Mouse (Mus musculus) activated CD4-positive, CD25-positive, alpha-beta regulatory T cell, adult 4 months (primary cell): ENCODE measurements around the gene Fbxo8. TPM values are rescaled to one million over a fixed set of nuclear protein-coding genes. Genes with fewer than 3 reads are reported as not detected.
A peak's percentile ranks its signal among the peaks of the same experiment; 100 is the strongest.

Experiments
- ATAC-seq: one replicate; pipeline ENCODE4 v1.8.0; 2017
- polyA plus RNA-seq, 2 experiments: library from polyadenylated mRNA; unstranded; fragments of 100-300 nt; shearing (Covaris generic); gene quantifications; one replicate each; pipeline ENCODE4 v1.2.1; 2017

Fbxo8 gene
- polyA plus RNA-seq, 2 experiments from 2014 or later: 41.6 to 65.5 TPM

DNA sequence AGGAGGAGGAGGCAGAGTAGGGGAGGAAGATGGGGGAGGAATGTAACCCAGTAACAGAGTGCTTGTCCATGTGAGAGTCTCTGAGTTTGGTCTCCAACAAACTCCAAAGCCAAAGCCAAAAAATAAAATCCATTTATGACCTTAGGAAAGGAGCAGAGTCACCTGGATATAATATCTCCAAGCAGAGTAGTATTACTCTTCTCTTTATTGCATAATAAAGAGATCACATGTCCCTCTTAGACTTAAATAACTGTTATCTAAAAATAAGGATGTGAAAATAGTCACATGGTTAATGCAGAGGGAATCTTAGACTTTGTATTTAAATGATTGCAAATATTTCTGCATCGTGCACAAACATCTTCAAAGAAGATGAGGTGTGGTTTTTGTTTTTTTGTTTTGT is 63.3 kb downstream of the Fbxo8 start:
- no peak for ATAC-seq

- ATAC-seq: peak; percentile 69
These were observed 64.1 kb downstream of the Fbxo8 start for GRCm38 (mm10) chr8:56615005-56615404.

DNA sequence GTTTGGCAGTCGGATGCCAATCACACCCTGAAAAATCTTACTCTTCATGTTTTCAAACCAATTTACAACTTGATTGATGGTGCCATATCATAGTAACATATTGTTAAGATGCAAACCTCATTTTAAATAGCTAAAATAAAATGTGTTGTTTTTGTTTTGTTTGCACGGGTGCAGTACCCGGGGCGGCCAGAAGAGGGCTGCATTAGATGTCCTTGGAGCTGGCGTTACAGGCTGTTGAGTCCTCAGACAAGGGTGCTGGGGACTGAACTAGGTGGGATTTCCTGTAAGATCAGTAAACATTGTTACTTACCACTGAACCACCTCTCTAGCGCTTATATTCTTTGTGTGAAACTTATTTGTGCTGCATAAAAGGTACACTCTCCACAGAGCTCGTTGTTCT is 65.4 kb downstream of the Fbxo8 start:
- ATAC-seq: peak; percentile 63

GRCm38 (mm10) chr8:56617271-56617670 is 66.4 kb downstream of the Fbxo8 start:
- ATAC-seq: no peak

- no peak for ATAC-seq
These were observed 68.2 kb downstream of the Fbxo8 start for GRCm38 (mm10) chr8:56619056-56619455.

GRCm38 (mm10) chr8:56619571-56619970 is 68.7 kb downstream of the Fbxo8 start:
- no peak for ATAC-seq

- no peak for ATAC-seq
These were observed 69.8 kb downstream of the Fbxo8 start for GRCm38 (mm10) chr8:56620691-56621090.

DNA sequence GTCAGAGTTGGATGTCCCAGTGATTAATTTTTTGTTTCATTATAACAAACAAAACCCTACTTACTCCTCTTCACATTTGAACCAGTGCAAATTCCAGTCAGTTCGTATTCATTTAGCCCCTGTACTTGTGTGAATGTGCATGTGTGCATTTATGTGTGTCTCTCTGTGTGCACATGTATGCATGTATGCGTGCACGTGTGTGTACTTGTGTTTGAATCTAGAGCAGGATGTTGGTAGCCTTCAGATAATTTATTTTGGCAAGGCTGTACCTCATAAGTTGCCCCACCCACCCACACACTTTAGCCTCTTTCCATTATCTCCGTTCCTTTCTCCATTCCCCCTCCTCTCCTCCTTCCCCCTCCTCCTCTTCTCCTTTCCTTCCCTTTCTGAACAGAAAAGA is 70.2 kb downstream of the Fbxo8 start:
- no peak for ATAC-seq

DNA sequence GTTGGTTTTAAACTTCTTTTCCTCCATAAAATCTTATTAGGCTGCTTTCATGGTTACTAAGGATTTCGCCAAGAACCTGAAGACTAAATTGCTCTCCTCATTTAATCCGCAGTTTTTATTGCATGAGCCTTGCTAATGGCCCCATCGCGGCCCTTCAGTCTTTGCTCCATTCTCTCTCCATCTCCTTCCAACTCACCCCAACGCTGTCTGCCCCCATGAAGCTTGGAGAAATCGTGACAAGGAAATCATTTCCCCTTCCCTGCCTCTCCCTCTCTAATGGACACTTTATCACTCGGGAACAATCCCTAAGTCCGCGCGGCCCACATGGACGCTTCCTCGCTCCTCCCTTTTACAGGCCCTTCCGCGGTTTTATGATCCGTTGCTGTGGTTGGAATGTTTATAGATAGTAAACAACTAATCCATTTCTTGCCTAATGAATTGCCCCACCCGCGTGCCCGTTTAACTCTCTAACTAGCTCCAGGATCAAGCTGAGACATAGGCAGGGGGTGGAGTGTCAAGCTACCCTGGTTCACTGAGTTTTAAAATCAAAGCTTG is 71.7 kb downstream of the Fbxo8 start:
- ATAC-seq: no peak

DNA sequence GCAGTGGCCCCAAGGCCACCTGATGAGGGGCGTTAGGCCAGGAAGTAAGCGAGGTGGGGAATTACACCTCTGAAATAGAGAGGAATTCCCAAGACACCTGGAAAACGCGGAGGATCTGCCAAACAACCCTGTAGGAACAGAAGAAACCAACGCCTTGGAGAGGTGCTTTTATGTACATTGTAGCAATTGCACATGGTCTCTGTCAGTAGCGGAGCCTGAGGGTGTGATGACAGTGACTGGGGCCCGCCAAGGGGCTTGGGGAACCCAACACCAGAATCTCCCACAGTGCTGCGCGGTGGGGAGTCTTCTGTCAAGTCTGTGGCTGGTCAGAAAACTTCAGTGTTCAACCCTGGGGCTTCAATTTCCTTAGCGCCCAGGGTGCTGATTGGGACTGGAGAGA is 72.5 kb downstream of the Fbxo8 start:
- no peak for ATAC-seq

GRCm38 (mm10) chr8:56629160-56629559 is 78.3 kb downstream of the Fbxo8 start:
- no peak for ATAC-seq

- ATAC-seq: no peak
These were observed 88.4 kb downstream of the Fbxo8 start for GRCm38 (mm10) chr8:56639277-56639676.

Other genes with a start within 250 kb of the Fbxo8 start
- 10 to 100 TPM; 20.7 to 23.0 TPM for gene Cep44, start within 50 bp of the Fbxo8 start, polyA plus RNA-seq